ENCODE assay signal across 20 mouse cellular contexts in genomic region chr5:138953986-138954385, GRCm38 (mm10). TPM values are rescaled to one million over a fixed set of nuclear protein-coding genes. Genes with fewer than 3 reads are reported as not detected.
A peak's percentile ranks its signal among the peaks of the same experiment; 100 is the strongest.
DNase-seq lines count a peak whose midpoint lies in the region; ATAC-seq lines count a peak whose summit lies in the region.
"Had no signal": no experiment of that assay in that cellular context is flagged by ENCODE, and none has a peak within 500 bp of the region (broad histone marks: within the 10 kb centered on the region; RNA-seq: fewer than 3 reads in every experiment).

No protein-coding gene starts in this region.

- H3K4me1 ChIP-seq in limb, embryonic 12.5 days (replicated peaks) = peaks cover 28% of the 10 kb centered on the region
- H3K4me1 ChIP-seq in limb, embryonic 10.5 days = peaks cover 25% of the 10 kb centered on the region
- H3K4me1 ChIP-seq in limb, embryonic 13.5 days = peaks cover 39% of the 10 kb centered on the region

- WGBS in limb, embryonic 12.5 days = 77% methylated on average over 7 of the region's 7 CpGs
- 83% methylated on average over 7 of the region's 7 CpGs for WGBS in limb, embryonic 10.5 days
- 68% methylated on average over 7 of the region's 7 CpGs for WGBS in limb, embryonic 13.5 days

- H3K4me2 ChIP-seq in limb, embryonic 12.5 days = no peak overlapping the region
- H3K4me2 ChIP-seq in limb, embryonic 13.5 days (replicated peaks) = no peak overlapping the region
- H3K4me2 ChIP-seq: hindbrain, embryonic 14.5 days had no signal

- ATAC-seq in limb, embryonic 12.5 days (ENCODE audit: insufficient number of reproducible peaks, insufficient read depth, low FRiP score, low TSS enrichment, low read depth) = no peak
- no peak for ATAC-seq in limb, embryonic 13.5 days (ENCODE audit: low FRiP score, low read depth)
- ATAC-seq in megakaryocyte-erythroid progenitor cell, adult 5-6 weeks (replicated peaks; ENCODE audit: low FRiP score, low TSS enrichment, poor library complexity, severe bottlenecking) = no peak
- ATAC-seq: CD4-positive, CD25-positive, alpha-beta regulatory T cell, adult 4 months; forebrain, embryonic 14.5 days; intestine, embryonic 16.5 days had no signal

- H3K36me3 ChIP-seq in limb, embryonic 12.5 days = no peaks in the 10 kb centered on the region
- H3K36me3 ChIP-seq in limb, embryonic 10.5 days = no peaks in the 10 kb centered on the region
- no peaks in the 10 kb centered on the region for H3K36me3 ChIP-seq in limb, embryonic 13.5 days
- H3K36me3 ChIP-seq: G1E; hindbrain, embryonic 10.5 days had no signal

- H3K4me3 ChIP-seq in limb, embryonic 12.5 days (replicated peaks) = no peak overlapping the region
- no peak overlapping the region for H3K4me3 ChIP-seq in limb, embryonic 10.5 days
- no peak overlapping the region for H3K4me3 ChIP-seq in limb, embryonic 13.5 days
- H3K4me3 ChIP-seq: gastrocnemius, adult 2 months; hindbrain, embryonic 10.5 days had no signal

- peaks cover 16% of the 10 kb centered on the region; the same call in 1 of the 2 replicates for H3K27me3 ChIP-seq in limb, embryonic 12.5 days
- H3K27me3 ChIP-seq in limb, embryonic 10.5 days (ENCODE audit: low read depth, poor library complexity, severe bottlenecking) = peaks cover 5% of the 10 kb centered on the region; the same call in 1 of the 2 replicates
- peaks cover 6% of the 10 kb centered on the region for H3K27me3 ChIP-seq in limb, embryonic 13.5 days

- no peak overlapping the region for H3K9ac ChIP-seq in limb, embryonic 12.5 days (replicated peaks)
- H3K9ac ChIP-seq in limb, embryonic 13.5 days = no peak overlapping the region
- H3K9ac ChIP-seq: hindbrain, embryonic 14.5 days had no signal

- peak overlapping the region; percentile 45; the same call in 1 of the 2 replicates for H3K27ac ChIP-seq in limb, embryonic 12.5 days
- no peak overlapping the region for H3K27ac ChIP-seq in limb, embryonic 10.5 days
- H3K27ac ChIP-seq in limb, embryonic 13.5 days = 0 out of 2 replicates have a peak overlapping the region, but pooled peaks have one; percentile 15
- H3K27ac ChIP-seq: hindbrain, embryonic 14.5 days had no signal

- DNase-seq in adrenal gland, adult (ENCODE audit: inconsistent age in 2 of 2, low spot score in 1 of 2) = peak; percentile 79 to 80
- no peak for DNase-seq in adrenal gland, postnatal 4 days (ENCODE audit: low spot score in 2 of 2)
- no peak for DNase-seq in limb, embryonic 10.5 days (ENCODE audit: low spot score)
- no peak for DNase-seq in embryo, embryonic 11 days
- DNase-seq: B cell, adult 2 months; cerebellum, adult 2 months; cerebellum, postnatal 14 days; gastrocnemius, adult 2 months; gastrocnemius, postnatal 25 days; kidney, adult 2 months had no signal

- no peaks in the 10 kb centered on the region for H3K9me3 ChIP-seq in limb, embryonic 12.5 days
- no peaks in the 10 kb centered on the region for H3K9me3 ChIP-seq in limb, embryonic 10.5 days (replicated peaks)
- no peaks in the 10 kb centered on the region for H3K9me3 ChIP-seq in limb, embryonic 13.5 days
- H3K9me3 ChIP-seq: G1E; hindbrain, embryonic 10.5 days had no signal

RNA-seq across cellular contexts. Expression of gene Pdgfa, which starts 43.2 kb away (rescaled TPM):
- 10 to 100 TPM; 30.4 to 33.9 TPM for total RNA-seq in adrenal gland, postnatal 4 days (2021)
- 36.1 and 39.7 TPM in 2 replicates for polyA plus RNA-seq in limb, embryonic 12.5 days (2016; fragmentation: Nextera tagmentation; extraction: Ambion mirVana)
- polyA plus RNA-seq in limb, embryonic 10.5 days (2016; fragmentation: Nextera tagmentation; extraction: Ambion mirVana) = 26.8 and 28.8 TPM in 2 replicates
- 47.4 and 52.1 TPM in 2 replicates for polyA plus RNA-seq in limb, embryonic 13.5 days (2015; fragmentation: Nextera tagmentation; extraction: Ambion mirVana)
- not detected in 2 replicates for total RNA-seq in megakaryocyte-erythroid progenitor cell, adult 5-6 weeks (2014; fragmentation: Nextera tagmentation)
- 1.5 TPM in 1 of 2 replicates, not detected in the other for total RNA-seq in megakaryocyte-erythroid progenitor cell, adult 5-6 weeks (2017)
- total RNA-seq: G1E; granulocyte monocyte progenitor cell, adult 5-6 weeks had no signal
- polyA plus RNA-seq: CD4-positive, CD25-positive, alpha-beta regulatory T cell, adult 4 months; G1E had no signal

Comparison
In these comparisons a context has a peak if more than half of its experiments do, and no peak if none do; other contexts are left out.
1. DNase-seq: peak in adrenal gland, adult (2 of 2); none in adrenal gland, postnatal 4 days (0 of 2), limb, embryonic 10.5 days (single experiment) and embryo, embryonic 11 days (single experiment).